Mouse (Mus musculus): ENCODE measurements around the gene Plin4.

DNA sequence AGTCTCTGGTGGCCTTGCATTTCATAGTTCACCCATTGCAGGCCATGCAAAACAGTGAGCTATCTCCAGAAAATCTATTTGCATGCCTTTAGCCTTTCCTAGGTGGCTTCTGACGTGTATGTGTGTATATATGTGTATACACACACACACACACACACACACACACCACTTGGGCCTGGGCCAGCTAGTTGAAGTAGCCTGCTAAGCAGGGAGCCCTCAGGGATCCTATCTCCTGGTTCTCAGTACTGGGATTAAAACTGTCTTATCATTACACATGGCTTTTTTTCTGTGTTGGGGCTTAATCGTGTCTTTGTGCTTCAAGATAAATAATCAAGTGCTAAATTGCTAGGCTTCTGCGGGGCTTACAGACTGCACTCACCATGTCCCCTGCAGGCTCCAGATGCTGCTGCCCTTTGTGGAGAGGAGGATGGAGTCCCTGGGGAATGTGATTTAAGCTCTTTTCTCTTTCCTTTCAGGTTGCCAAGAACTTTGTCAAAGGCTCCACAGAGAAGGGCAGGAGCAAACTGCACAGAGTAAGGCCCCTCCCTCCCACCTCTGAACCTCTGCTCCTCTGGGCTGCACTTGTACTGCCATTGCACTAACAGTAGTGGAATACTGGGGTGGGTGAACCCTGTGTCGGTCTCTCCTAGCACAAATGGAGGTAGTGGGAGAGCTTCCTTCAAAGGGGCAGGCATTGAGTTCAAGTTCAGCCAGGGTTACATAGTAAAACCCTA is 53.5 kb downstream of the Plin4 start:
- no peak for TF ChIP-seq CTCF (IDR thresholded peaks at IDR 0.05)
- TF ChIP-seq POLR2A (IDR thresholded peaks at IDR 0.05; ENCODE audit: insufficient read depth, low read depth, low read length): no peak
- TF ChIP-seq EP300 (IDR thresholded peaks at IDR 0.05; ENCODE audit: insufficient read depth, low read depth, low read length): no peak

All from heart, adult 2 months (tissue).